Mouse (Mus musculus) kidney, embryonic 16.5 days (tissue): ENCODE data around the gene Smco2. TPM values are rescaled to one million over a fixed set of nuclear protein-coding genes. Genes with fewer than 3 reads are reported as not detected.

ENCODE experiments used
- ATAC-seq: fragments of 200-750 bp; cut with Nextera tagmentation; 2 replicates; pipeline ENCODE4 v1.8.0; 2017; ENCODE audit warnings: moderate TSS enrichment; ENCODE audit not compliant: low FRiP score, low TSS enrichment
- H3K27ac ChIP-seq: fragments of 300-500 bp; sonication (generic); 2 replicates; pipeline ENCODE4 v1.5.1; 2014; ENCODE audit warnings: low read length
- H3K27me3 ChIP-seq: fragments of 300-500 bp; sonication (generic); 2 replicates; pipeline ENCODE4 v1.6.1; 2014; ENCODE audit warnings: low read length, control low read depth, mixed read lengths; ENCODE audit not compliant: insufficient read depth
- H3K36me3 ChIP-seq: fragments of 300-500 bp; sonication (generic); 2 replicates; pipeline ENCODE4 v1.6.1; 2014; ENCODE audit warnings: low read length, control low read depth, mixed read lengths; ENCODE audit not compliant: insufficient read depth
- H3K4me1 ChIP-seq: fragments of 300-500 bp; sonication (generic); 2 replicates; pipeline ENCODE4 v1.6.1; 2014; ENCODE audit warnings: low read length, control low read depth, mixed read lengths; ENCODE audit not compliant: insufficient read depth
- H3K4me2 ChIP-seq: fragments of 300-500 bp; sonication (generic); replicated peaks from 2 replicates; pipeline ENCODE4 v1.6.1; 2014; ENCODE audit warnings: low read depth, low read length
- H3K4me3 ChIP-seq: fragments of 300-500 bp; sonication (generic); 2 replicates; pipeline ENCODE4 v1.5.1; 2014; ENCODE audit warnings: mild to moderate bottlenecking, low read length
- H3K9ac ChIP-seq: fragments of 300-500 bp; sonication (generic); replicated peaks from 2 replicates; pipeline ENCODE4 v1.6.1; 2014; ENCODE audit warnings: low read length
- H3K9me3 ChIP-seq: fragments of 300-500 bp; sonication (generic); 2 replicates; pipeline ENCODE4 v1.6.1; 2016; ENCODE audit warnings: low read length, control low read depth
- WGBS: fragments of 180-500 bp; shearing (Covaris S2); extraction: QIAGEN DNeasy Blood & Tissue Kit; methylation state at CpG from one replicate; pipeline ENCODE4 v1.1.7; 2014; 5-methylcytosine and 5-hydroxymethylcytosine counted together
- polyA plus RNA-seq: library from polyadenylated mRNA; unstranded; fragments of >200 nt; fragmentation: Nextera tagmentation; extraction: Ambion mirVana; gene quantifications from 2 replicates; pipeline ENCODE4 v1.2.1, GENCODE M21; 2015

The Smco2 gene
- polyA plus RNA-seq, 1 experiment from 2014 or later = not detected

GRCm38 (mm10) chr6:146877425-146878045 is 27.6 kb downstream of the Smco2 start:
- no peak overlapping the region for H3K27ac ChIP-seq
- no peak for ATAC-seq
- no peaks in the 10 kb centered on the region for H3K36me3 ChIP-seq
- no peak overlapping the region for H3K4me3 ChIP-seq
- no peaks in the 10 kb centered on the region for H3K27me3 ChIP-seq
- 91% methylated on average over 12 of the region's 12 CpGs for WGBS
- H3K9ac ChIP-seq = no peak overlapping the region
- no peaks in the 10 kb centered on the region; the same call in 1 of the 2 replicates for H3K4me1 ChIP-seq
- H3K4me2 ChIP-seq = no peak overlapping the region
- peaks cover 6% of the 10 kb centered on the region; the same call in 1 of the 2 replicates for H3K9me3 ChIP-seq

GRCm38 (mm10) chr6:146878926-146879325 is 29.0 kb downstream of the Smco2 start:
- H3K27me3 ChIP-seq = no peaks in the 10 kb centered on the region
- WGBS = 31% methylated on average over 10 of the region's 10 CpGs
- H3K9ac ChIP-seq = no peak overlapping the region
- no peak overlapping the region for H3K4me3 ChIP-seq
- no peak overlapping the region for H3K4me2 ChIP-seq
- H3K4me1 ChIP-seq = no peaks in the 10 kb centered on the region; the same call in 1 of the 2 replicates
- H3K9me3 ChIP-seq = peaks cover 6% of the 10 kb centered on the region; the same call in 1 of the 2 replicates
- ATAC-seq = no peak
- H3K36me3 ChIP-seq = no peaks in the 10 kb centered on the region
- H3K27ac ChIP-seq = no peak overlapping the region

- Histone ChIP-seq H3K27ac (no peak overlapping the region), H3K27me3 (no peaks in the 10 kb centered on the region), H3K9me3 (peaks cover 6% of the 10 kb centered on the region; the same call in 1 of the 2 replicates), H3K9ac (no peak overlapping the region), H3K4me1 (peaks cover 5% of the 10 kb centered on the region), H3K36me3 (no peaks in the 10 kb centered on the region), H3K4me2 (no peak overlapping the region), H3K4me3 (no peak overlapping the region)
- WGBS = 82% methylated on average over 9 of the region's 9 CpGs
- ATAC-seq = no peak
Measured at GRCm38 (mm10) chr6:146879856-146880255, 30.0 kb downstream of the Smco2 start.

GRCm38 (mm10) chr6:146880296-146880695 is 30.4 kb downstream of the Smco2 start:
- no peak; the same call in 1 of the 2 replicates for ATAC-seq
- Histone ChIP-seq H3K27ac (no peak overlapping the region), H3K4me2 (no peak overlapping the region), H3K4me3 (no peak overlapping the region), H3K4me1 (peaks cover 9% of the 10 kb centered on the region), H3K9me3 (peaks cover 6% of the 10 kb centered on the region; the same call in 1 of the 2 replicates), H3K36me3 (no peaks in the 10 kb centered on the region), H3K9ac (no peak overlapping the region), H3K27me3 (no peaks in the 10 kb centered on the region)
- WGBS = 63% methylated on average over 4 of the region's 4 CpGs

- no peak overlapping the region for H3K27ac ChIP-seq
- peaks cover 13% of the 10 kb centered on the region for H3K4me1 ChIP-seq
- H3K27me3 ChIP-seq = no peaks in the 10 kb centered on the region
- no peak overlapping the region for H3K4me3 ChIP-seq
- 51% methylated on average over 13 of the region's 13 CpGs for WGBS
- no peak for ATAC-seq
- no peaks in the 10 kb centered on the region for H3K36me3 ChIP-seq
- H3K4me2 ChIP-seq = no peak overlapping the region
- H3K9ac ChIP-seq = no peak overlapping the region
- H3K9me3 ChIP-seq = peaks cover 2% of the 10 kb centered on the region; the same call in 1 of the 2 replicates
Measured at GRCm38 (mm10) chr6:146881896-146882770, 32.2 kb downstream of the Smco2 start.

- H3K4me2 ChIP-seq = no peak overlapping the region
- no peak for ATAC-seq
- H3K4me1 ChIP-seq = peaks cover 19% of the 10 kb centered on the region
- H3K27me3 ChIP-seq = no peaks in the 10 kb centered on the region
- no peaks in the 10 kb centered on the region for H3K36me3 ChIP-seq
- H3K4me3 ChIP-seq = no peak overlapping the region
- WGBS = 61% methylated on average over 2 of the region's 2 CpGs
- H3K9ac ChIP-seq = no peak overlapping the region
- no peak overlapping the region for H3K27ac ChIP-seq
- H3K9me3 ChIP-seq = no peaks in the 10 kb centered on the region
Measured at GRCm38 (mm10) chr6:146883426-146883825, 33.5 kb downstream of the Smco2 start.

GRCm38 (mm10) chr6:146884171-146884570 is 34.3 kb downstream of the Smco2 start:
- Histone ChIP-seq H3K27me3 (no peaks in the 10 kb centered on the region), H3K4me3 (no peak overlapping the region), H3K27ac (no peak overlapping the region), H3K4me2 (no peak overlapping the region), H3K9ac (no peak overlapping the region), H3K9me3 (no peaks in the 10 kb centered on the region), H3K4me1 (peaks cover 21% of the 10 kb centered on the region), H3K36me3 (no peaks in the 10 kb centered on the region)
- ATAC-seq = no peak
- WGBS = 87% methylated on average over 3 of the region's 3 CpGs

- no peak overlapping the region for H3K4me3 ChIP-seq
- peaks cover 27% of the 10 kb centered on the region for H3K4me1 ChIP-seq
- peak overlapping the region; percentile 65; the same call in 1 of the 2 replicates for H3K27ac ChIP-seq
- WGBS = 15% methylated on average over 4 of the region's 4 CpGs
- ATAC-seq = no peak
- H3K9ac ChIP-seq = peak overlapping the region; percentile 31; the same call in 1 of the 2 replicates
- no peak overlapping the region for H3K4me2 ChIP-seq
- no peaks in the 10 kb centered on the region for H3K36me3 ChIP-seq
- no peaks in the 10 kb centered on the region for H3K9me3 ChIP-seq
- H3K27me3 ChIP-seq = no peaks in the 10 kb centered on the region
Measured at GRCm38 (mm10) chr6:146884851-146885250, 34.9 kb downstream of the Smco2 start.

- ATAC-seq = peak; percentile 95
- Histone ChIP-seq H3K27ac (peak within 1 kb of the TSS; percentile 87), H3K4me3 (peak within 1 kb of the TSS; percentile 94), H3K4me1 (peaks cover 43% of the 10 kb centered on the region), H3K9me3 (no peaks in the 10 kb centered on the region), H3K4me2 (peak within 1 kb of the TSS; percentile 86), H3K27me3 (no peaks in the 10 kb centered on the region), H3K36me3 (no peaks in the 10 kb centered on the region), H3K9ac (peak within 1 kb of the TSS; percentile 96)
- WGBS = under 1% methylated on average over 71 of the region's 80 CpGs
Measured at GRCm38 (mm10) chr6:146887958-146888659, 38.2 kb downstream of the Smco2 start, which contains the start of gene Ppfibp1. TSS of gene Ppfibp1 (plus strand) at chr6:146888487.
